Mouse (Mus musculus): ENCODE data around the gene Spo11.

GRCm38 (mm10) chr2:173028508-173029031, 51.1 kb downstream of the Spo11 start:
- TF ChIP-seq POLR2A (IDR thresholded peaks at IDR 0.05; ENCODE audit: low read depth, low read length) = no peak
- no peak for TF ChIP-seq CTCF (conservative IDR thresholded peaks at IDR 0.05; ENCODE audit: insufficient read depth, insufficient read length, low read depth, low read length)

All from kidney, adult 2 months (tissue).